Mouse (Mus musculus) hindbrain, embryonic 14.5 days (tissue): ENCODE measurements around the gene Vsx1. TPM values are rescaled to one million over a fixed set of nuclear protein-coding genes. Genes with fewer than 3 reads are reported as not detected.

Experiments
- ATAC-seq: fragments of 200-750 bp; cut with Nextera tagmentation; 2 replicates; pipeline ENCODE4 v1.8.0; 2017; ENCODE audit warnings: moderate number of reproducible peaks, mild to moderate bottlenecking, moderate TSS enrichment, moderate library complexity; ENCODE audit not compliant: low FRiP score
- DNase-seq: peaks from one replicate; pipeline ENCODE4 v3.0.0-alpha.2; 2015; ENCODE audit warnings: low spot score
- H3K27ac ChIP-seq: fragments of 300-500 bp; sonication (generic); 2 replicates; pipeline ENCODE4 v1.5.1; 2014; ENCODE audit warnings: mild to moderate bottlenecking, moderate library complexity
- H3K27me3 ChIP-seq: fragments of 300-500 bp; sonication (generic); 2 replicates; pipeline ENCODE4 v1.6.1; 2014; ENCODE audit warnings: mild to moderate bottlenecking, low read length, mixed read lengths; ENCODE audit not compliant: control insufficient read depth, insufficient read depth
- H3K36me3 ChIP-seq: fragments of 300-500 bp; sonication (generic); replicated peaks from 2 replicates; pipeline ENCODE4 v1.6.1; 2014; ENCODE audit not compliant: control insufficient read depth, insufficient read depth
- H3K4me1 ChIP-seq: fragments of 300-500 bp; sonication (generic); replicated peaks from 2 replicates; pipeline ENCODE4 v1.6.1; 2014; ENCODE audit warnings: antibody characterized with exemption, low read length, mixed read lengths; ENCODE audit not compliant: control insufficient read depth, insufficient read depth
- H3K4me2 ChIP-seq: fragments of 300-500 bp; sonication (generic); replicated peaks from 2 replicates; pipeline ENCODE4 v1.6.1; 2014; ENCODE audit warnings: mild to moderate bottlenecking, moderate library complexity
- H3K4me3 ChIP-seq: fragments of 300-500 bp; sonication (generic); replicated peaks from 2 replicates; pipeline ENCODE4 v1.5.1; 2014; ENCODE audit warnings: mild to moderate bottlenecking, low read length
- H3K9ac ChIP-seq: fragments of 300-500 bp; sonication (generic); 2 replicates; pipeline ENCODE4 v1.6.1; 2014
- H3K9me3 ChIP-seq: fragments of 300-500 bp; sonication (generic); 2 replicates; pipeline ENCODE4 v1.6.1; 2016; ENCODE audit warnings: low read length; ENCODE audit not compliant: control insufficient read depth
- WGBS: fragments of 180-500 bp; shearing (Covaris S2); extraction: QIAGEN DNeasy Blood & Tissue Kit; methylation state at CpG from one replicate; pipeline ENCODE4 v1.1.7; 2014; 5-methylcytosine and 5-hydroxymethylcytosine counted together
- polyA plus RNA-seq: library from polyadenylated mRNA; unstranded; fragments of >200 nt; fragmentation: Nextera tagmentation; extraction: Ambion mirVana; gene quantifications from 2 replicates; pipeline ENCODE4 v1.2.1, GENCODE M21; 2014

Vsx1 gene
- polyA plus RNA-seq, 1 experiment from 2014 or later = 0.05 TPM

DNA sequence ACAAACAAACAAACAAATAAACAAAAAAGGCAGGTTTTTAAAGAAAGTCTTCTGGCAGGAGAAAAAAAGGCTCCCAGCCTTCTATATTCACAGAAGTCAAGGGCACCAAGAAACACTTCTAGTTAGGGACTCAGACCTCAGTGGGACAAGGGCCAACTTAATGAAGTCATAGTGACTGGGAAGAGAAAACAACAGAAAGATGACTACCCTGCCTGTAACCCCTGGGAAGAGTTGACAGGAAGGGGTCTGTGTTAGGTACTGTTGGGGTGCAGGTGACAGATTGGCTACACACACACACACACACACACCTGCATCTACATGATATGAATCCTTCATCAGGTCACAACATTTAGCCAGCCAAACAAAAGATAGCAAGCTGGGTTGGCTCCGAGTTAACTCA lies 46.0 kb downstream of the Vsx1 start:
- peak overlapping the region; percentile 84 for H3K27ac ChIP-seq
- H3K4me3 ChIP-seq = no peak overlapping the region
- no peak overlapping the region for H3K9ac ChIP-seq
- H3K4me1 ChIP-seq = peaks cover 4% of the 10 kb centered on the region
- DNase-seq = no peak
- H3K27me3 ChIP-seq = no peaks in the 10 kb centered on the region
- H3K36me3 ChIP-seq = no peaks in the 10 kb centered on the region
- 0 out of 2 replicates have a peak overlapping the region, but pooled peaks have one; percentile 26 for H3K4me2 ChIP-seq
- no peak for ATAC-seq
- no peaks in the 10 kb centered on the region for H3K9me3 ChIP-seq
- 64% methylated on average over 1 of the region's 1 CpGs for WGBS

DNA sequence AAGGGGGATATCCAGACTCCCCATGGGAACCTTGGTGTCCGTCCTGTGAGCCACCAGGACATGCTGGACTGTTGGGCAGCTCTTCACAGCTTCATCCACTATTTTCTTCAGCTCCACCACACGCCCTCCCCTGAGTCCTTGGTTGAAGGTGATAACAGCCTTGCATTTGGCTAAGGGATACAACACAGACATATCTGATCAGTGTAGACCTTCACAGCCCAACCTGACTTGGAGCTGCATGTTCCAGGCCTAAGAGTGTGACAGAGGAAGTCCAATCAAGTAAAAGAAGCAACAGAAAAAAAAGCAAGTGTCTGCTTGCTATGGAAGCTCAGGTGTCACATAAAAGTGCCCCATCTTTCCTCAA lies 50.8 kb downstream of the Vsx1 start:
- WGBS = 24% methylated on average over 2 of the region's 2 CpGs

DNA sequence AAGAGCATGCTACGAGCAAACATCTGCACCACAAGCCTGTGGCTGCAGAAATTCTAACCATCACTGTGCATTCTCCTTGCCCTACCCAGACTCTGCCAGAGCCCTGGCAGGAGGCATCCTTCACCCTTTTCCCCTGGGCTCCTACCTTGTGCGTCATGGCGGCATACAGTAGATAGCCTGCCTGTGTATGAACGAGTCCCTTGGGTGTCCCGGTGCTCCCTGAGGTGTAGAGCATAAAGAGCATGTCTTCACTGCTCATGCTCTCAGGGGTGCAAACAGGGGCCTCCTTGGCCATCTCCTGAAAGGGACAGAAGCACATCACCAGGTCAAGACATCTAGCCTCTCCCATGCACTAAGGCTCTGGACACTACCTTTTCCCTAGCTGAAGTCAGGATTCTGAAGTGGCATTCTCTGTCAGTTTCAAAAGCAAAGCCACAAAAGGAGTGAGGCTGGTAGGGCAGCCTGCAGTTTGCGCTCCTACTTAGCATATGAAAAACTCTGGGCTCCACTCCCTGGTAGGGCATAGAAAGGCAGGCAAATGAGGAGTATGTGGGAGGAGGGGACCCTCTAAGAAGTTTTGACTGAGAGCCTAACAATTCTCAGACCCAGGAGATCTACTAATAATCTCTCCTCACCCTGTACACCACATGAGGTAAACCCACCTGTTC lies 51.3 kb downstream of the Vsx1 start:
- Histone ChIP-seq H3K9ac (no peak overlapping the region), H3K27ac (peak overlapping the region; percentile 57), H3K9me3 (no peaks in the 10 kb centered on the region), H3K4me1 (no peaks in the 10 kb centered on the region; the same call in none of the 2 replicates), H3K36me3 (0 out of 2 replicates have a peak, but pooled peaks cover 4% of the 10 kb centered on the region), H3K4me3 (no peak overlapping the region), H3K4me2 (no peak overlapping the region), H3K27me3 (no peaks in the 10 kb centered on the region)
- DNase-seq = no peak
- 27% methylated on average over 6 of the region's 6 CpGs for WGBS
- peak; percentile 52; the same call in 1 of the 2 replicates for ATAC-seq

More for the DNA sequence above, 50.8 kb downstream of the Vsx1 start:
- Histone ChIP-seq H3K36me3 (0 out of 2 replicates have a peak, but pooled peaks cover 4% of the 10 kb centered on the region), H3K27me3 (no peaks in the 10 kb centered on the region), H3K4me1 (no peaks in the 10 kb centered on the region; the same call in none of the 2 replicates), H3K27ac (peak overlapping the region; percentile 54), H3K4me3 (no peak overlapping the region), H3K4me2 (no peak overlapping the region), H3K9me3 (no peaks in the 10 kb centered on the region), H3K9ac (no peak overlapping the region)
- no peak for ATAC-seq
- no peak for DNase-seq

DNA sequence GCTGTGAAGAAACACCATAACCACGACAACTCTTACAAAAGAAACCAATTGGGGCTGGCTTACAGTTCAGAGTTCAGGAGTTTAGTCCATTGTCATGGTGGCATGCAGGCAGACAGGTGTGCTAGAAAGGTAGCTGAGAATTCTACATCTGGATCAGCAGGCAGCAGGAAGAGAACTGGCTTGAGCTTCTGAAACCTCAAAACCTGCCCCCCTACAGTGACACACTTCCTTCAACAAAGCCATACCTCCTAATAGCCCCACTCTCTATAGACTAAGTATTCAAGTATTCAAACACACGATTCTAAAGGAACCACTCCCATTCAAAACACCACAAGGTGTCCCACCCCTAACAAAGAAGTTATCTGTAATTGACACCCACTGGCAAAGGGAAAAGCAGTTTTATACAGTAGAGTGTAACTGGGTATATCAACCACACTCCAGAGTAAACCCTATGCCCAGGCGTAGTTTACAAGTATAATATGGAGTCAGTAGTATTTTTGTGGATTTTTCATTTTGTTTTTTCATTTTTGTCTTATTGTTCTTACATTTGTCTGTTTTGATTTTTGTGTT lies 53.2 kb downstream of the Vsx1 start:
- no peaks in the 10 kb centered on the region for H3K27me3 ChIP-seq
- H3K4me1 ChIP-seq = no peaks in the 10 kb centered on the region; the same call in 1 of the 2 replicates
- WGBS = 78% methylated on average over 3 of the region's 3 CpGs
- no peak overlapping the region for H3K4me2 ChIP-seq
- no peak for DNase-seq
- H3K36me3 ChIP-seq = 0 out of 2 replicates have a peak, but pooled peaks cover 8% of the 10 kb centered on the region
- ATAC-seq = no peak
- H3K27ac ChIP-seq = no peak overlapping the region
- no peak overlapping the region for H3K4me3 ChIP-seq
- H3K9ac ChIP-seq = no peak overlapping the region
- no peaks in the 10 kb centered on the region for H3K9me3 ChIP-seq

Other genes starting within 250 kb of the Vsx1 start
- 7.3 and 7.9 TPM in 2 replicates for gene Zfp442, start 237.9 kb downstream of the Vsx1 start, polyA plus RNA-seq
- gene Zfp345, start 204.3 kb downstream of the Vsx1 start, polyA plus RNA-seq = 0.08 and 0.13 TPM in 2 replicates
- gene Cst7, start 118.9 kb downstream of the Vsx1 start, polyA plus RNA-seq = 0.43 and 0.54 TPM in 2 replicates
- gene Apmap, start 80.8 kb downstream of the Vsx1 start, polyA plus RNA-seq = 41.6 and 42.6 TPM in 2 replicates
- gene Acss1, start 20.9 kb downstream of the Vsx1 start, polyA plus RNA-seq = 14.8 and 18.2 TPM in 2 replicates
- gene Entpd6, start 59.7 kb upstream of the Vsx1 start, polyA plus RNA-seq = 67.2 and 67.7 TPM in 2 replicates
- 93.9 and 108 TPM in 2 replicates for gene Pygb, start 97.4 kb upstream of the Vsx1 start, polyA plus RNA-seq
- gene Abhd12, start 215.4 kb upstream of the Vsx1 start, polyA plus RNA-seq = 126 and 136 TPM in 2 replicates
- 16.0 and 17.5 TPM in 2 replicates for gene Gins1, start 216.0 kb upstream of the Vsx1 start, polyA plus RNA-seq